Mouse (Mus musculus) right cerebral cortex, adult 18-20 months (tissue): Measurements from ENCODE around the gene Gm26620.

Experiments
- DNase-seq: peaks from one replicate; pipeline ENCODE4 v3.0.0; 2022; ENCODE audit warnings: mixed read lengths

Gene Gm26620

DNA sequence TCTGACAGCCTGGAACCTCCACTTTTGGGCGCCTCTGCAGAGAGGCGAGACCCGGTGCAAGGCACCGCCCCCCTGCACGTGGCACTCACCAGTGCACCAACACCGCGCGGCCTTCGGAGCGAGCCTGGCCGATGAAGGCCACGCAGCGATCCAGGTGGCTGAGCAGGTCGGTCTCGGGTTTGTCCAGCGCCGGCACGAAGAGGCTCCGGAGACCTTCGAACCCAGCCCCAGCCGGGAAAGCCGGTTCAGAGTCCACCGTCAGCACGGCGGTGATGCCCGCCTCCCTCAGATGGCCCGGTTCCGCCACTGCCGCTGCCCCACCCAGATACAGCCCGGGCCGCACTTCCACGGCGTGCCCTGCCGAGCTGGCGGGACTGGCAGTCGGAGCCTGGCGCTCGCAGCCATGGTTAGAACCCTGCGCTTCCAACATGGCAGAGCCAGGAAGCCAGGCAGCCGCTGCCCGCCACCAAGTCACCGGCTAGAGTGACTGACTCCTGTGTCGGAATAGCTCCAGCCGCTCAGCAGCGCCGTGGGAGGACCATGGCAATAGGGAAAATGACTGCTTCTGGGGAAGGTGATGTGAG, at the start of gene Gm26620, which contains the start of gene Dusp12:
Gene Gm26620, plus strand, starts transcription at position 88 of the 584 bp plus-strand sequence.
Gene Dusp12, minus strand, starts transcription at position 563 of the 584 bp plus-strand sequence.
- peak; percentile 93 for DNase-seq

DNA sequence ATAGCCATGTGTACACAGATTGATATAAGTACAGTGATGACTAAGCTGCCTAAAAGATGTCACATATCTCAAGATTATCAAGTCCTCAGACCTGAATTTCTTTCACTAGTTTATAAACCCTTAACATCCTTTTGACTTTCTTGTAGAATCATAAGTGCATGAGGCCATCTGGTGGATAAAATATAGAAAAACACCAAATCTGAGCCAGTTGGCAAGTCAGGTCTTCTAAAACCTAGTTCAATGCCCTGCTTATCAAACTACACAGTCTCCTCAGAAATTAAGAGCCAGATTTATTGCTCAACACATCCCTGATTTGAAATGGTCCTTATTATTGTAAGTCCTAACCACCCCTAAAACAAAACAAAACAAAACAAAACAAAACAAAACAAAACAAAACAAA, 45.2 kb upstream of the Gm26620 start:
- DNase-seq = no peak

DNA sequence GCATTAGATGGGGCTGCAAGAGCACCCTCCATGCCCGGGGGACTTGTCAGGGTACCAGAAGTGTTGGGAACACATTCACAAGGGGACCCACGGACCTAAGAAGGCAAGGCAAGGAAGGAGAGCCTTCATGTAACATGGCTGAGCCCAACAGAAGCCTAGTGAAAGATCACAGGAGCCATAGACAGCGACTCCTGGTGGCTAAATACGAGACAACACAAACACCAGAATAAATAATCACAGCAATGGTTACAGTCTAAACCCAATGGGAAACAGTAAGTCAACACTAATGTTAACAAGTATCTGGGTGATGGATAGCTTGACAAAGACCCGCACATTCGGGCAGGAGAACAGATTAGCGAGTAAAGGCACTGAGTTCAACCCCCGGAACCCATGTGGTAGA, 40.5 kb upstream of the Gm26620 start:
- no peak for DNase-seq

DNA sequence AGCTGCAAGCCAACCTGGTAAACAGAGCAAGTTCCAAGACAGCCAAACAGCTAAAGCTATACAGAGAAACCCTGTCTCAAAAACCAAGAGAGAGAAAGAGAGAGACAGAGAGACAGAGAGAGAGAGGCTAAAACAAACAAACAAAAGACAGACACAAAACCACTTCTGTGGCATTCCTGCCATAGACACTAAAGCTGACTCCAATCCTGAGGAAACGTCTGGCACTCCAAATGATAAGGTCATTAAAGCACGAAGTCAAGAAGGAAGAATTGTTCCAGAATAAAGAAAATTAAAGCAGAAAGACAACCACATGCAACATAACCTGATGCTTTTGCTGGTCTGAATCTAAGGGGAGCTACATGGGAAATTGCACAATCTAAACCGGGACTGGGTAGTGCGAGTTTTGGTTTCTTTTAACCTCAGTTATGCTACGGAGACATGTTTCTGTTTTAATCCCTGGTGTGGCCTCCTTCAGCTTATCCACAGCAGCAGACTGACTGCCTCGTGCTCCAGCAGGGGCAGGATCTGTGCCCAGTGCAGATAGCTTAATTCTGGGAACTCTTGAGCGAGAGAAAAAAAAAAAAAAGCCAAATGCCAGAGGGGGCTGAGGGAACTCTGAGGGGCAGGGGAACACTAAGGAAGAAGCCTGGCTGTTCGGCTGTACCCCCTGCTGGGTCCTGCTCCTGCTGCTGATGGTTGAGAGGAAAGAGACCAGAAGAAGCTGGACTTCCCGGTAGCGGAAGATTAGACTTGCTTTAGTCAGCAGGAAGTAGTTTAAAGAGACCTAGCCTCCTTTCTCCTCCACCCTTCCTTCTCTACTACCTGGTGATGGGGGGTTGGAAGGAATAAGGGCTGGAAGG, 39.2 kb upstream of the Gm26620 start:
- no peak for DNase-seq

DNA sequence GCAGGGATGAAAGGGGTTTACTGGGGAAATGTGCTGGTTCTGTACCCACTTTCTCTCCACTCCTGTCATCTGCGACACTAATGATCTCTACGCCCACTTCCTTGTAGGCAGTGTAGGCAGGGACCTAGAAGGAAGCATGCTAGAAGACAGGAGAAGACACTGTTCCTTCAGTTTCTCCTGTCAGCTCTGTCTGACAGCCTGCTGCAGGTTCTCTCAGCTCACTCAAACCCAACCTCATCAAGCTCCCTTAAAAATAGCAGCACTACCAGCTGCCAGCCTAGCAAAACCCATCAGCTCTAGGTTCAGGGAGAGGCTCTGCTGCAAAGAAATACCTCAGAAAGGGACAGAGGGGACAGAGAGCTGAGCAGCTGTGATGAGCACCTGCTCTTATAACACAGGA, 34.9 kb upstream of the Gm26620 start:
- peak; percentile 57 for DNase-seq

DNA sequence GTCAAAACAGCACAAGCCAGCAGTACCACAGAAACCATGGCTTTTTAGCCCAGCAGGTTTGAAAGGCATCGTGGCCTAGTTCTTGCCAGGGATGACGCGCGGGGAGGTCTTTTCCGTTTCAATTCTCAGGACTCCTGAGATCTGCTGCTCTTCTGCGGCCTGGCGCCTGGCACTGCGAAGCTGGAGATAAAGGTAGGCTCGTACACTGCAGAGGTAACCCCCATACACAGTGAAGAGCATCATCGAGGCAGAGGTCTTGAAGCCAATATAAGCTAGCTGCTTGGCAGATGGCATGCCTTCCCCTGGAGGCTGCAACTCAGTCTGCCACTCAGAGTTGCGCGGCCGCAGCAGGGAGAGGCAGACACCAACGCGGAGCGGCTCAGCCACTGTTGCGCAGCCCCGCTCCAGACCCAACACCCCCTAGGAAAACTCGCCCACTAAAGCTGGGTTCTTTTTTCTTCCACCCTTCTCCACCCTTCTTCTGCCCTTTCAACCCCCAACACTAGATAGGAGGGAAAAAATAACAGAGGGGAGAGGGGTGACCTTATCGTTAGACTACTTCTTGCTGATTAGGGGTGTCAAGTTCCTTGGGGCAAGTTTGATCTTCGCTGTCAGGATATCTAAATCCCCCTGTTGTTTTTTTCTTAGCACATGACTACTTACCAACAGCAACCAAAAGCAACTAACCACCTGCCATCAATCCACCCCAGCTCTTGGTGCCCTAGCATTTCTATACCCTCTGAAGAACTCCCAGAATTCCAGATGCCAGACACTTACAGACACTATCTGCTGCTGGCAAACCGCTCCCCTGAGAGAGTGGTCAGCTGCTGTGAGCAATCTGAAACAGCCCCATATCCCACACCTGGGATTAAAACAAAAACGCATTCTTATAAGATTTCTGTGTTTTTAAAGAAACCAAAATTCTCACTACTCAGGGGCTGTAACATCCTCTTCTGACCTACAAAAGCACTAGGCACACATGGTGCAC, 33.9 kb upstream of the Gm26620 start:
- DNase-seq = peak; percentile 30

DNA sequence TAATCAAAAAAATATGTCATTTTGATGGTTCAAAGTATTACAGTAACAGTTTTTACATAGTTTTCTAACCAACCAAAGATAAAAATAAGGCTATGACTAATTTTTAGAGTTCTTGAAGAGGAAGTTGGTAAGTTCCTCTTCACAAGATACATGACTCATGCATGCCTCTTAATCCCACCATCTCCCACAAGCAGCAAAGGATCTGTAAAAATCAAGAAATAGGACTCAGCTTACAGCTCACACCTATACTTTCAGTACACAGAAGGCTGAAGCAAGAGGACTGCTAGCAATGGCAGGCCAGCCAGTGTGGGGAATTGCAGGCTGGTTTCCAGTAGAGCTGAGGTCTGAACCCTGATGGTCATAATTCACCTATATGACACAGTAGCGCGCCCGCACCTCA, 31.3 kb upstream of the Gm26620 start:
- peak; percentile 50 for DNase-seq

DNA sequence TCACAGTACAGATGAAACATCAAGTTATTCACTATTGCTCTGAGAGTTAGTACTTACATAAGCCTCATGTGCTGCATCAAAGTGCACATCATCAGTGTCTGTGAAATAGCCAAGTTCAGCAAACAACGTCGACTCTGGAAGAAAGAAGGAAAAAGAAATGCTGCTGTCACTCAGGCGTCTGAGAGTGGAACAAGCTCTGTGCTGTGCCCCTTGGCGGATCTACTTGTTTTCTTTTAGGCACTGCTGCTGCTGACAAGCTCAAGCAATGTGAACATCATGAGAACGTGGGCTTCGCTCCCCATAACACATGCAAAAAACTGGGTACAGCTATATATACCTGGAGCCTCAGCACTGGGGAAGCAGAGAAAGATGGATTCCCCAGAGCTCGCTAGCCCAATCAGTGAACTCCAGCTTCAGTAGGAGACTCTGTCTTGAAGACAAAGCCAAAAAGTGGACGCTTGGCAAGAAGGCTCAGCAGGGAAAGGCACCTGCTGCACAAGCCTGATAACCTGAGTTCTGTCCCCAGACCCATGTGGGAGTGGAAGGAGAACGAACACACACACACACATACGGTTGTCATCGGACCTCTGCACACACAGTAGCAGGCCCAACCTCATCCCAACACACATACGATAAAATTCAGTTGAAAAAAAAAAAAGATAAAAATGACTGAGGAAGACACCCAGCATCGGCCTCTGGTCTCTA, 29.7 kb upstream of the Gm26620 start:
- peak; percentile 35 for DNase-seq

DNA sequence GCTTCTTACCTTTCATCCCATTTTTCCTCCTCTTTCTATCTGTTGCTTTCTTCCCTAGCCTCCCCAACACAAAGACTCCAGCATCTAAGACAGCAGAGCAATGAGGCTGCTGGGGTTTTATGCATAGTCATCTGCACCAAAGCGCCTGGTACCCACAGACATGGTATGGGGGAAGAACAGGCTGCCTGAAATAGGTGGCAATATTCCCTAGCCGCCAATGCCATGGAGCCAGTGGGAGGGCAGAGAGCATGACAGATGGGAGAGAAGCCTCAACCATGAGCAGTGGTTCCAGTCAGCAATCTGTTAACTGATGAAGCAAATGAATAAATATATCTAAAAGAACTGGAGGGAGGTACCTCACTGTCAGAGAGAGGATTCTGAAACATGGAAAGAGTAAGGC, 27.5 kb upstream of the Gm26620 start:
- peak; percentile 60 for DNase-seq

DNA sequence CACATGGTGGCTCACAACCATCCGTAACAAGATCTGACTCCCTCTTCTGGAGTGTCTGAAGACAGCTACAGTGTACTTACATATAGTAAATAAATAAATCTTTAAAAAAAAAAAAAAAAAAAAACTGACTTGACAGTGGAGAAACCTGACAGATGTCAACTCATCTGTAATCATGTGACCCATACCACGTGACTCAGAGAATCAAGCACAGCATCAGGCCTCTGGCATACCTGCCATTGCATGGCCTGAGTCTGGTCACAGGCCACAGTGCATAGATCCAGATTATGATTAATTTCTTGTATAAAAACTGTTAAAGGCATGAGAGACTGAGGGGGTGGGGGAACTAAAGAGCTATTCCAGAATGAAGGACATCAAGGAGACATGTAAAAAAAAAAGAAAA, 26.0 kb upstream of the Gm26620 start:
- DNase-seq = no peak

DNA sequence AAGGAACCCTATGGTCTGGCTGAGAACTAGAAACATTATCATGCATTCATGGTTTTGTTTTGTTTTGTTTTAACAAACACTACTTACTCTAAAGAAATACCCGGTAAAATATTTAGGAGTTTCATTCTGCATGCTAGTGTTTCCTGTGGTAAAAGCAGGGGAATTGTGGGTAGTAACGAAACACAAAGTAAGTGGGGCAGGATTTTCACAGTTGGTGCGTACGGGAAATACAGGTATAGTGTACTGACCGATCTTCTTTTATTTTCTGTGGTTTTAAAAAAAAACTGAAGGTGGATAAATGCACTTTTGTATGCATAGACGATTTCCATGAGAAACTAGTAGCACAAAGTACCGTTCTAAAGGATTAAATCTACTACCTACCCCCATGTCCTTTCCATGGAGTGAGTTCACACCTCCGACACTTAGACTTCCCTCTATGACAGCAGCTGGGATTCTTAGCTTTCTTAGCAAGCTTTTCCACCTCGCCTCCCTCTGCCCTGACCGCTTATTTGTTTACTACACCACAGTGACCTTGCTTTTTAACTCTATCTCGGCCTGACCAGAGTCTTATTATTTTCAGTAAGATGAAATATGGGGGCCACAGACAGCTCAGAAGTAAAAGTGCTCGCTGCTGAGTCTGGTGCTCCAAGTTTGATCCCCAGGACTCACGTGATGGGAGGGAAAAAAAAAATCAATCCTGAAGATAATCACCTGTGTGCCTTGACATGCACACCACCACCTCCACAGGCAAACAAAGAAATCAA, 23.0 kb upstream of the Gm26620 start:
- no peak for DNase-seq

DNA sequence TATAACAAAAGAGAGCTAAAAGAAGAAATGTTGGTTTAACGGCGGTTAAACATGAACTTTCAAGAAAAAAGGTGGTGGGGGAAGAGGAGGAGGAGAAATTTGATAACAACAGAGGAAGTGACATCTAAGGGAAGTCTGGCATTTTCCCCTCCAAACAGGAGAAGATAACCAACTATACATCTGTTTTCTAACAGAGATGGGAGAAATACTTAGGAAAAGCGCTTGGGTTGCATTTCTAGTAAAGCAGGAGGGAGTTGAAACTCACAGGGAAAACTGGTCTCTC, 22.5 kb upstream of the Gm26620 start:
- no peak for DNase-seq

DNA sequence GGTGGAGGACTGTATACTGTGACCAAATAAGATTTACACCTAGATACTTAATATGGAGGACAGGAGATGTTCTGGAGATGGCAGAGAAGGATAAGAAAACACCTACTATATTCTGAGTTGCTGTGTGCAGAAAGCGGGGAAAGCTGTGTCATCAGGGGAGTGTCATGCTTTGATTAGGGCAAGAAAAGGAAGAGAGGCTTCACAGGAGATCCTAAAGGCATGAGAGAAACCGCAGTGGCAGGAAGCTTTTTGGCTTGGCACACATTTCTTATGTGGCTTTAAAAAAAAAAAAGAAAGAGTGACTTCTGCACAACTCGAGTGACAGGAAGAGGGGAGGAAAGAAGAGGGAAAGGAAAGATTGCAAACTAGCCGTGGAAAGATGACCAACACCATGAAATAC, 21.8 kb upstream of the Gm26620 start:
- no peak for DNase-seq

DNA sequence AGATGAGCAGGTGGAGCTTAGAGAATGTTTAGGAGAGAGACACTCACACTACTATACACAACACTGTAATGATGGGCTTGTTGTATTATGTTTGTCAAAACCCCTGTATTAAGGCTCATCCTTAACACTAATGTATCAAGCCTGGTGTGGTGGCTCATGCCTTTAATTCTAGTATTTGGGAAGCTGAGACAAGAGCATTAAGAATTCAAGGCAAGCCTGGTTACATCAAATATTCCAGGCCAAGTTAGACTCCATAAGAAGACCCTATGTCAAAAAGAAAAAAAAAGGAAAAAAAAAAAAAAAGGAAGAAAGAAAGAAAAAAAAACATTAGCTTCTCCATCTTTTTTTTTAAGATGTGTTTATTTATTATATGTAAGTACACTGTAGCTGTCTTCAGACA, 20.6 kb upstream of the Gm26620 start:
- no peak for DNase-seq

DNA sequence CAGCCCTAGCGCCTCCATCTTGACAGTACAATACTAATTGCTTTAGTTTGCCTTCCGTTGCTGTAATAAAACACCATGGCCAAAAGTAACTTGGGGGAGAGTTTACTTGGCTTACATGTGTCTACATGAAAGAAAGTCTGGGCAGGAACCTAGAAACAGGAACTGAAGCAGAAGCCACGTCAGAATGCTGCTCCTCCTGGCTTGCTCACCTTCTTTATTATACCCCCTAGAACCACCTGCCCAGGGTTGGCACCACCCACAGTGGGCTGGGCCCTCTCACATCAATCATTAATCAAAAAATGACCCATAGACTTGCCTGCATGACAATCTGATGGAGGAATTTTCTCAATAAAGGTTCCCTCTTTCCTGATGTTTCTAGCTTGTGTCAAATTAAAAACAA, 20.1 kb upstream of the Gm26620 start:
- DNase-seq = no peak

DNA sequence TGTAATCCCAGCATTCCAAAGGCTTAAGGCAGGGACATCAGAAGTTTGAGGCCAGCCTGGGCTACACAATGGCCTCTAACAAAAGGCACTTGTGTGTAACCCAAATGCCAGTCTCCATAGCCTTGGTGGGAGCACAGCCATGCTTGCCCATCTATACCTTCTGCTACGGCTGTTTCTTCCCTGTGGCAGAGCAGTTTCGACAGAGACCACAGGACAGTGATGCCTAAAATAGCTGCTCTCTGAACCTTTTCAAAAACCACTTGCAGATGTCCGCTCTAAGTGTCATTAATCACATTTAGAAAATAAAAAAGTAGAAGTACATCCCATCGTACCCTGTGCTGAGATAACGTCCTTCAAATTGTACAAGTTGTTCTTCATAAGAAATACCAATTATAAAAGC, 19.5 kb upstream of the Gm26620 start:
- no peak for DNase-seq

DNA sequence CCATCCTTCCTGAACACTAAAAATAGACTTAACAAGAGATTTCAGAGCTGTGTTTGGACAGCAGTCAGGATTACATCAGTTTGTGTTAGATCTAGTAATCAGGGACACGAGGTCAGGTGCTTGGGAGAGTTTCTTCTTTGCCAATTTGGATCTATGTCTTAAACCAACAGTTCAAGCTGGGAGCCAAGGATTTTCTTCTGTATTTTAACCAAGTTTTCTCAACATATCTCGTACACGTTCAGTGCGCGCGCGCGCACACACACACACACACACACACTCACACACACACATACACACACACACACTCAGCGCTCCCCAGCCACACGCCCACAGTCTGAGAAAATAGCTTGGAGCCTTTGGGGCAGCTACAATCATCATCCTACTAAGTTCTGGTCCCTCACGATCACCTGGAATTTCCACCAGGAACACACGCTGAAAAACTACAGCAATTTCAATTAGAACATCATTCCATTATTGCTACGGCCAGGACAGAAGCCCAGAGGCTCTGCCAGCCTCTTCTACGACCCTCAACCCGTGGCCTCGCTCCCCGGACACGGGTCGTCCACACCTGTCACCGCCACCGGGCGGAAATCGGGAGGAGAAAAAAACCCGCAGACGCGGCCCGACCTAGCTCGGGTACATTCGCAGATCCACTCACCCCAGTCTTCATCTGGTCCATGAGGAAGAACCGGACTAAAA, 17.7 kb upstream of the Gm26620 start:
- DNase-seq = no peak

DNA sequence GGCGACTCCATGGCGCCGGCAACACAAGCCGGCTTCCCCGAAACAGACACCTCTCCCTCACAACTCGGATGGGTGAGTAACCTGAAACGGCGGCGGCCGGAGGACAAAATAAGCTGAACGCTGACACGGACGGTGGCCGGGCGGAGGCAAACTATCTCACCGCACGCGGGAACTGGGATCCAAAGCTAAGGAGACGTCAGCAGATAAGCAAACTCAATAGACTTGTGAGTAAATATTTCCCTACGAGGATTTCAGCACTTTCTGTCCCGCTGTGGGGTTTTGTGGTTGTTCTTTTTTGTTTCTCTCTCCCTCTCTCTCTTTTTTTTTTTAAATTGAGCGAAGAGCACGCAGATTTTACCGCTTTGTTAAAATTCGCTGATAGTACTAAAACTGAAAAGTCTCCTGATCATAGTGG, 17.2 kb upstream of the Gm26620 start, which contains the start of gene Atf6:
Gene Atf6, minus strand, starts transcription at position 81 of the 415 bp plus-strand sequence.
- peak; percentile 96 for DNase-seq

DNA sequence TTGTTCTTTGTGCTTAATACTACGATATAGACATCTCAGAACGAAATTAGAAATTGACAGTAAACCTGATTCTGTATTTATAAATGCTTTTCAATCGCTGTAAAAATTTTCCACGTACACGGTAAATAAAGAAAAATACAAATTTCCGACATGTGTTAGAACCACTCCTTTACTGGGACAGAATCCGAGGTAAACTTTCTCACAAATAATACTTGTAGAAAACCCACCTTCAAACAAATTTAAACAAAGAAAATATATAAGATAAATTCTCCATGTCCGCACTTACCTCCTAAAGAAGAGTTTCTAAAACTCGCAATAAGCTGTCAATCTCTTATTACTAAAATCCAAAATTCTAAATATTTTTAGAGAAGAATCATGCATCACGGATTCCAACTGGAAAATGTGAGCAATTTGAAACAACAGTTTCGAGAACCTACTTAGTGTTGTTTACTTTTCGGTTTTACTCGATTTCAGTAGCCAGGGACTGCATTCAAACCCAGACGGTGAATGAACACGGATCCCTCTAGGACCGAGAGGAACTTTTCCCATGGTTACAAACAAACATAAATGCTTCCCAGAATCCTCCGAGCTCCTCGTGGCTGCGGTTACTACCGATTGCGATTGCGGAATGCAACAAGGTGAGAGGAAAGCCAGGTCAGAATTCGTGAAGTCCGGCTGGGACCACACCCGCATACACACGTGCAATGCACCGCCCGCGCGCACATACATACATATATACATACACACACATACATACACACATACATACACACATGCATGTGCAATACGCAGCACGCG, 16.6 kb upstream of the Gm26620 start:
- peak; percentile 90 for DNase-seq

DNA sequence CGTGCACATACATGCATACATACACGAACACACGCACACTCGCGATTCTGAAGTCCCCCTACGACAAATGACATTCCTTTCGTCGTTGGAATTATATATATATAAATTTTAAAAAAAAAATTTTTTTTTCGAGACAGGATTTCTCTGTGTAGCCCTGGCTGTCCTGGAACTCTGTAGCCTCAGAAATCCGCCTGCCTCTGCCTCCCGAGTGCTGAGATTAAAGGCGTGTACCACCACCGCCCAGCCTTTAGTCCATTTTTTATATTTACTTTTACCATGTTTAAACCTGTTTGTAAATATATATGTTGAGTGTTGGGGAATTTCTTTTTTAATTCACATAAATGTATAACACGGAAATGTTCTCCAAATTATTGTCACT, 16.0 kb upstream of the Gm26620 start:
- no peak for DNase-seq
